Mouse (Mus musculus): ENCODE measurements around the gene Cnn2. TPM values are rescaled to one million over a fixed set of nuclear protein-coding genes. Genes with fewer than 3 reads are reported as not detected.
A peak's percentile ranks its signal among the peaks of the same experiment; 100 is the strongest.

Cnn2 gene
- polyA plus RNA-seq, 2 experiments = 15.8 to 33.8 TPM

- Histone ChIP-seq H3K27me3 (ENCODE audit: control insufficient read depth, insufficient read depth, low read length) (no peaks in the 10 kb centered on the region), H3K36me3 (replicated peaks; ENCODE audit: control insufficient read depth, insufficient read depth, low read depth) (peaks cover under 1% of the 10 kb centered on the region; the same call in 1 of the 2 replicates), H3K27ac (no peak overlapping the region), H3K4me2 (ENCODE audit: low read depth) (no peak overlapping the region), H3K4me1 (replicated peaks; ENCODE audit: control insufficient read depth in 2 of 2, insufficient read depth in 2 of 2, low read length in 1 of 2) (peaks cover 18 to 20% of the 10 kb centered on the region in 2 experiments), H3K9me3 (ENCODE audit: control insufficient read depth, low read length) (no peaks in the 10 kb centered on the region), H3K4me3 (ENCODE audit: insufficient read depth in 1 of 2, low read depth in 2 of 2, low read length in 2 of 2) (no peak overlapping the region), H3K9ac (replicated peaks) (no peak overlapping the region)
- DNase-seq (ENCODE audit: low read depth in 3 of 3, low spot score in 3 of 3) (no peak), ATAC-seq (ENCODE audit: insufficient read depth) (no peak)
- WGBS (ENCODE audit: insufficient replicate concordance) = 83% methylated on average over 18 of the region's 18 CpGs
- TF ChIP-seq EP300 (IDR thresholded peaks at IDR 0.05; ENCODE audit: low read depth) (no peak), CTCF (IDR thresholded peaks at IDR 0.05; ENCODE audit: low read depth) (peak; percentile 37; the same call in 1 of the 2 replicates)
Observed at GRCm38 (mm10) chr10:80020603-80021319, 32.4 kb downstream of the Cnn2 start.

- TF ChIP-seq EP300 (IDR thresholded peaks at IDR 0.05; ENCODE audit: low read depth) (no peak), CTCF (IDR thresholded peaks at IDR 0.05; ENCODE audit: low read depth) (no peak)
Observed at GRCm38 (mm10) chr10:80021320-80021641, 32.9 kb downstream of the Cnn2 start.

GRCm38 (mm10) chr10:80022164-80022563 is 33.8 kb downstream of the Cnn2 start:
- no peak overlapping the region for H3K4me3 ChIP-seq (ENCODE audit: insufficient read depth in 1 of 2, low read depth in 2 of 2, low read length in 2 of 2)
- H3K4me1 ChIP-seq (replicated peaks; ENCODE audit: control insufficient read depth in 2 of 2, insufficient read depth in 2 of 2, low read length in 1 of 2) = peaks cover 12 to 15% of the 10 kb centered on the region in 2 experiments
- ATAC-seq (ENCODE audit: insufficient read depth) = no peak
- WGBS (ENCODE audit: insufficient replicate concordance) = 80% methylated on average over 12 of the region's 12 CpGs
- H3K27ac ChIP-seq = no peak overlapping the region
- TF ChIP-seq CTCF (IDR thresholded peaks at IDR 0.05; ENCODE audit: low read depth) (no peak), EP300 (IDR thresholded peaks at IDR 0.05; ENCODE audit: low read depth) (no peak)
- H3K27me3 ChIP-seq (ENCODE audit: control insufficient read depth, insufficient read depth, low read length) = no peaks in the 10 kb centered on the region
- H3K9ac ChIP-seq (replicated peaks) = no peak overlapping the region
- DNase-seq (ENCODE audit: low read depth in 3 of 3, low spot score in 3 of 3) = no peak
- H3K4me2 ChIP-seq (ENCODE audit: low read depth) = no peak overlapping the region
- H3K36me3 ChIP-seq (replicated peaks; ENCODE audit: control insufficient read depth, insufficient read depth, low read depth) = no peaks in the 10 kb centered on the region; the same call in 1 of the 2 replicates
- no peaks in the 10 kb centered on the region for H3K9me3 ChIP-seq (ENCODE audit: control insufficient read depth, low read length)

More at GRCm38 (mm10) chr10:80021320-80021641, 32.9 kb downstream of the Cnn2 start:
- no peaks in the 10 kb centered on the region; the same call in 1 of the 2 replicates for H3K36me3 ChIP-seq (replicated peaks; ENCODE audit: control insufficient read depth, insufficient read depth, low read depth)
- H3K4me3 ChIP-seq (ENCODE audit: insufficient read depth in 1 of 2, low read depth in 2 of 2, low read length in 2 of 2) = no peak overlapping the region
- no peak overlapping the region for H3K9ac ChIP-seq (replicated peaks)
- no peaks in the 10 kb centered on the region for H3K9me3 ChIP-seq (ENCODE audit: control insufficient read depth, low read length)
- no peak for DNase-seq (ENCODE audit: low read depth in 3 of 3, low spot score in 3 of 3)
- 85% methylated on average over 13 of the region's 13 CpGs for WGBS (ENCODE audit: insufficient replicate concordance)
- no peaks in the 10 kb centered on the region for H3K27me3 ChIP-seq (ENCODE audit: control insufficient read depth, insufficient read depth, low read length)
- no peak for ATAC-seq (ENCODE audit: insufficient read depth)
- H3K27ac ChIP-seq = no peak overlapping the region
- H3K4me2 ChIP-seq (ENCODE audit: low read depth) = no peak overlapping the region
- peaks cover 16 to 18% of the 10 kb centered on the region in 2 experiments for H3K4me1 ChIP-seq (replicated peaks; ENCODE audit: control insufficient read depth in 2 of 2, insufficient read depth in 2 of 2, low read length in 1 of 2)

- ATAC-seq (ENCODE audit: insufficient read depth) = no peak
- DNase-seq (ENCODE audit: low read depth in 3 of 3, low spot score in 3 of 3) = no peak
Observed at GRCm38 (mm10) chr10:80022806-80023205, 34.4 kb downstream of the Cnn2 start.

GRCm38 (mm10) chr10:80023758-80024157 is 35.4 kb downstream of the Cnn2 start:
- WGBS (ENCODE audit: insufficient replicate concordance) = 74% methylated on average over 5 of the region's 5 CpGs
- H3K4me1 ChIP-seq (replicated peaks; ENCODE audit: control insufficient read depth in 2 of 2, insufficient read depth in 2 of 2, low read length in 1 of 2) = peaks cover 13 to 15% of the 10 kb centered on the region in 2 experiments
- no peak overlapping the region for H3K27ac ChIP-seq

More at GRCm38 (mm10) chr10:80022806-80023205, 34.4 kb downstream of the Cnn2 start:
- no peaks in the 10 kb centered on the region for H3K27me3 ChIP-seq (ENCODE audit: control insufficient read depth, insufficient read depth, low read length)
- WGBS (ENCODE audit: insufficient replicate concordance) = 75% methylated on average over 8 of the region's 8 CpGs
- H3K9ac ChIP-seq (replicated peaks) = no peak overlapping the region
- no peak overlapping the region for H3K4me3 ChIP-seq (ENCODE audit: insufficient read depth in 1 of 2, low read depth in 2 of 2, low read length in 2 of 2)
- no peaks in the 10 kb centered on the region; the same call in 1 of the 2 replicates for H3K36me3 ChIP-seq (replicated peaks; ENCODE audit: control insufficient read depth, insufficient read depth, low read depth)
- no peaks in the 10 kb centered on the region for H3K9me3 ChIP-seq (ENCODE audit: control insufficient read depth, low read length)
- TF ChIP-seq EP300 (IDR thresholded peaks at IDR 0.05; ENCODE audit: low read depth) (no peak), CTCF (IDR thresholded peaks at IDR 0.05; ENCODE audit: low read depth) (no peak)
- H3K4me2 ChIP-seq (ENCODE audit: low read depth) = no peak overlapping the region
- H3K27ac ChIP-seq = no peak overlapping the region
- peaks cover 12% of the 10 kb centered on the region in 2 experiments for H3K4me1 ChIP-seq (replicated peaks; ENCODE audit: control insufficient read depth in 2 of 2, insufficient read depth in 2 of 2, low read length in 1 of 2)

More at GRCm38 (mm10) chr10:80023758-80024157, 35.4 kb downstream of the Cnn2 start:
- H3K36me3 ChIP-seq (replicated peaks; ENCODE audit: control insufficient read depth, insufficient read depth, low read depth) = no peaks in the 10 kb centered on the region; the same call in 1 of the 2 replicates
- ATAC-seq (ENCODE audit: insufficient read depth) (no peak), DNase-seq (ENCODE audit: low read depth in 3 of 3, low spot score in 3 of 3) (no peak)
- TF ChIP-seq CTCF (IDR thresholded peaks at IDR 0.05; ENCODE audit: low read depth) (no peak), EP300 (IDR thresholded peaks at IDR 0.05; ENCODE audit: low read depth) (no peak)
- no peak overlapping the region for H3K4me3 ChIP-seq (ENCODE audit: insufficient read depth in 1 of 2, low read depth in 2 of 2, low read length in 2 of 2)
- H3K9me3 ChIP-seq (ENCODE audit: control insufficient read depth, low read length) = no peaks in the 10 kb centered on the region
- no peak overlapping the region for H3K9ac ChIP-seq (replicated peaks)
- H3K4me2 ChIP-seq (ENCODE audit: low read depth) = no peak overlapping the region
- H3K27me3 ChIP-seq (ENCODE audit: control insufficient read depth, insufficient read depth, low read length) = no peaks in the 10 kb centered on the region
